Mouse (Mus musculus) E14TG2a.4 (cell line): Measurements from ENCODE around the gene Ankrd26.

Source experiments
- CTCF ChIP-seq: conservative IDR thresholded peaks from 2 replicates; pipeline ENCODE4 v1.5.1; 2014; ENCODE audit warnings: low read length
- NANOG ChIP-seq: IDR thresholded peaks from 2 replicates; pipeline ENCODE4 v1.6.1; 2014; ENCODE audit warnings: borderline replicate concordance, low read length, mixed read lengths

GRCm38 (mm10) chr6:118538627-118539026 lies 23.4 kb downstream of the Ankrd26 start:
- TF ChIP-seq CTCF (no peak), NANOG (no peak)
